Mouse (Mus musculus) kidney, embryonic 14.5 days (tissue): ENCODE measurements around the gene Scrt2. TPM values are rescaled to one million over a fixed set of nuclear protein-coding genes. Genes with fewer than 3 reads are reported as not detected.

Experiments used
- ATAC-seq: fragments of 200-750 bp; cut with Nextera tagmentation; 2 replicates; pipeline ENCODE4 v1.8.0; 2017; ENCODE audit warnings: moderate number of reproducible peaks, mild to moderate bottlenecking, moderate TSS enrichment, moderate library complexity; ENCODE audit not compliant: low FRiP score, low TSS enrichment
- H3K27ac ChIP-seq: fragments of 300-500 bp; sonication (generic); 2 replicates; pipeline ENCODE4 v1.5.1; 2014; ENCODE audit warnings: low read depth, mild to moderate bottlenecking, low read length, moderate library complexity, mixed read lengths
- H3K27me3 ChIP-seq: fragments of 300-500 bp; sonication (generic); 2 replicates; pipeline ENCODE4 v1.6.1; 2014; ENCODE audit warnings: mild to moderate bottlenecking, low read length; ENCODE audit not compliant: control insufficient read depth, insufficient read depth
- H3K36me3 ChIP-seq: fragments of 300-500 bp; sonication (generic); 2 replicates; pipeline ENCODE4 v1.6.1; 2014; ENCODE audit warnings: low read length, mixed read lengths; ENCODE audit not compliant: control insufficient read depth, insufficient read depth
- H3K4me1 ChIP-seq: fragments of 300-500 bp; sonication (generic); 2 replicates; pipeline ENCODE4 v1.6.1; 2014; ENCODE audit warnings: low read length, mixed read lengths; ENCODE audit not compliant: control insufficient read depth, insufficient read depth
- H3K4me2 ChIP-seq: fragments of 300-500 bp; sonication (generic); replicated peaks from 2 replicates; pipeline ENCODE4 v1.6.1; 2014; ENCODE audit warnings: low read depth, mild to moderate bottlenecking, low read length
- H3K4me3 ChIP-seq: fragments of 300-500 bp; sonication (generic); 2 replicates; pipeline ENCODE4 v1.5.1; 2014; ENCODE audit warnings: mild to moderate bottlenecking, low read length
- H3K9ac ChIP-seq: fragments of 300-500 bp; sonication (generic); 2 replicates; pipeline ENCODE4 v1.6.1; 2014; ENCODE audit warnings: low read depth, mild to moderate bottlenecking, low read length, moderate library complexity
- H3K9me3 ChIP-seq: fragments of 300-500 bp; sonication (generic); 2 replicates; pipeline ENCODE4 v1.6.1; 2016; ENCODE audit warnings: low read length; ENCODE audit not compliant: control insufficient read depth
- WGBS: fragments of 180-500 bp; shearing (Covaris S2); extraction: QIAGEN DNeasy Blood & Tissue Kit; methylation state at CpG from one replicate; pipeline ENCODE4 v1.1.7; 2014; 5-methylcytosine and 5-hydroxymethylcytosine counted together
- polyA plus RNA-seq: library from polyadenylated mRNA; unstranded; fragments of >200 nt; fragmentation: Nextera tagmentation; extraction: Ambion mirVana; gene quantifications from 2 replicates; pipeline ENCODE4 v1.2.1, GENCODE M21; 2014

The Scrt2 gene
- polyA plus RNA-seq, 1 experiment from 2014 or later: not detected

DNA sequence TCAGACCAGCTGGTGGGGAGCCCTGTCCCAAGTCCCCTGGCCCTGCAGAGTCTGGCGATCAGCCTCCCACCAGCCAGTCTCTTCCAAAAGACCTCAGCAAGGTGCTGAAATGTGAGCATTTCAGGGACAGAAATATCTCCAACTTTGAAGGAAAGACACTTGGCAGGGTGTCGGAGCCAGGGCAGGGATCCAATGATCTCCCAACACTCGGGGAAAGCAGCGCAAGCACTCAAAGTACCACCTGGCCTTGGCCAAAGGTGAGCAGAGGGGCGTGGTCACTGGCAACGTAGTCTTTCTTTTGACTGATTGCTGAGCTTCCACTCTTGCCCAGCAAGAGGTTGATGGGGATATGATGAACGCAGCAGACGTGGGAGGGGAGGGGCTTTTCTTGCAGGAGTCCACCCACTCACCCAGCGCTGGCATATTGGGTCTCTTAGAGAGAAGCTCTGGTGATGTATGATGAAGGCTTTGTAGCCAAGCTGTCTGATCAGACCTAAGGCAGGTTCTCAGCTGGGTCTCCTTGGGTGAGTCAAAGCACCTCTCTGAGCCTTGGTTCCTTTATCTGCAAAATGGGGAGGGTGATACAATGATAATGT lies 5.9 kb upstream of the Scrt2 start:
- Histone ChIP-seq H3K4me1 (no peaks in the 10 kb centered on the region; the same call in 1 of the 2 replicates), H3K9me3 (no peaks in the 10 kb centered on the region), H3K4me2 (no peak overlapping the region), H3K36me3 (no peaks in the 10 kb centered on the region), H3K9ac (no peak overlapping the region), H3K4me3 (no peak overlapping the region), H3K27ac (no peak overlapping the region), H3K27me3 (peaks cover 40% of the 10 kb centered on the region)
- no peak for ATAC-seq
- WGBS: 46% methylated on average over 9 of the region's 9 CpGs

DNA sequence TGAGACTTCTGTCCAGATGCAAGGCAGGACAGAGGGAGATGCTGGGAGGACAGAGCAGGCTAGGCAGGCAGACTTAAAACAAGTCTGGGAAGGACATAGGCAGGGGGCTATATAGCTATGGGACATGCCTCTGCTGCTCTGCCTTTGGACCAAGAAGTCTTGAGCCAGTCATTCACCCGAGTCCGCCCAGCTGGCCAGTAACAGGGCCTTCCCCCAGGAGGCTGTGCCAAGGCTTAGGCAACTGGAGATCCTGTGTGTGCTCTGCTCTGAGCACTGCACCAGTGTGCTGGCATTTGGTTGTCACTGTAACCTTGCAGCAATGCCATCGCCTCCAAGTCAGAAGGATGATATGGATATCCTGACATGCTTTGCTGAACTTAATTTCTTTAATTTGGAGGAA lies 4.0 kb upstream of the Scrt2 start:
- H3K27ac ChIP-seq: no peak overlapping the region
- ATAC-seq: no peak
- H3K9me3 ChIP-seq: no peaks in the 10 kb centered on the region
- H3K4me3 ChIP-seq: no peak overlapping the region
- H3K4me1 ChIP-seq: peaks cover 12% of the 10 kb centered on the region; the same call in 1 of the 2 replicates
- peaks cover 54% of the 10 kb centered on the region for H3K27me3 ChIP-seq
- H3K9ac ChIP-seq: no peak overlapping the region
- no peak overlapping the region for H3K4me2 ChIP-seq
- H3K36me3 ChIP-seq: no peaks in the 10 kb centered on the region
- 72% methylated on average over 3 of the region's 3 CpGs for WGBS

DNA sequence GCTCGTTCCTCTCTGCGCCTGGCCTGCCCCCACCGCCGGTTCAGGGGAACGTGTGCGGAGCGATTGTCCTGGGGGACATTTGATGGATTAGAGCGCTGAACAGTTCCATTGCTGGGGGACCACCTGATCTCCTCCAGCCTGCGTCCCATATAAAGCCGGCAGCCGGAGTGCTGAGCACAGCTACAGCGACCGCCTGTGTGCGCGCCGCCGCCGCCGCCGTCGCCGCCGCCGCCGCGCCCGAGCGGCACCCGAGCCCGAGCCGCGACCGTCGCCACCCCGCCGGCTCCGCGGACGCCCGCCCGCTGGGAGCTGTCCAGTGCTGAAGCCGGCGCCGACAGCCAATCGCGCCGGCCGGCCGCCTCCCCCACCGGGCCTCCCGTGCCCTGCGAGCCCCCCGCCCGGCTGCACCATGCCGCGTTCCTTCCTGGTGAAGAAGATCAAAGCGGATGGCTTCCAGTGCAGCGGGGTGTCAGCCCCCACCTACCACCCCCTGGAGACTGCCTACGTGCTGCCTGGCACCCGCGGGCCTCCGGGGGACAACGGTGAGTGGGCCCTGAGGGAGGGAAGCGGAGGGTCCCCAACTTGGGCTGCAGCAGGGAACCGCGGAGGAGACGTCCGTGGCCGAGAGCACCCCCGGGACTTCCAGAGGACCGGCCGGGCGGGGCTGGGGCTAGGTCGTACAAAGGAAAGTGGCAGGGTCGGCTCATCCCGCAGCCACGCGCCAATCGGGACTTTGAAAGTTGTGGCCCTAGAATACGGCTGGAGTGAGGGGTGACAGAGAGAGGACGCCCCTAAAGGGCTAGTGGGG lies 516 bp downstream of the Scrt2 start:
- H3K27me3 ChIP-seq: peaks cover 60% of the 10 kb centered on the region
- no peaks in the 10 kb centered on the region for H3K36me3 ChIP-seq
- peak; percentile 93 for ATAC-seq
- peak overlapping the region; percentile 4; the same call in 1 of the 2 replicates for H3K9ac ChIP-seq
- H3K27ac ChIP-seq: no peak overlapping the region
- H3K9me3 ChIP-seq: no peaks in the 10 kb centered on the region
- H3K4me1 ChIP-seq: peaks cover 12% of the 10 kb centered on the region; the same call in 1 of the 2 replicates
- WGBS: under 1% methylated on average over 75 of the region's 81 CpGs
- peak overlapping the region; percentile 58 for H3K4me2 ChIP-seq
- H3K4me3 ChIP-seq: peak overlapping the region; percentile 30

GRCm38 (mm10) chr2:152082456-152083285 lies 1.3 kb downstream of the Scrt2 start:
- 22% methylated on average over 7 of the region's 7 CpGs for WGBS
- H3K9ac ChIP-seq: peak overlapping the region; percentile 4; the same call in 1 of the 2 replicates
- H3K4me2 ChIP-seq: no peak overlapping the region
- H3K27ac ChIP-seq: no peak overlapping the region
- H3K27me3 ChIP-seq: peaks cover 53% of the 10 kb centered on the region
- H3K9me3 ChIP-seq: no peaks in the 10 kb centered on the region
- peak overlapping the region; percentile 30; the same call in 1 of the 2 replicates for H3K4me3 ChIP-seq
- peaks cover 12% of the 10 kb centered on the region; the same call in 1 of the 2 replicates for H3K4me1 ChIP-seq
- ATAC-seq: no peak; the same call in 1 of the 2 replicates
- H3K36me3 ChIP-seq: no peaks in the 10 kb centered on the region

DNA sequence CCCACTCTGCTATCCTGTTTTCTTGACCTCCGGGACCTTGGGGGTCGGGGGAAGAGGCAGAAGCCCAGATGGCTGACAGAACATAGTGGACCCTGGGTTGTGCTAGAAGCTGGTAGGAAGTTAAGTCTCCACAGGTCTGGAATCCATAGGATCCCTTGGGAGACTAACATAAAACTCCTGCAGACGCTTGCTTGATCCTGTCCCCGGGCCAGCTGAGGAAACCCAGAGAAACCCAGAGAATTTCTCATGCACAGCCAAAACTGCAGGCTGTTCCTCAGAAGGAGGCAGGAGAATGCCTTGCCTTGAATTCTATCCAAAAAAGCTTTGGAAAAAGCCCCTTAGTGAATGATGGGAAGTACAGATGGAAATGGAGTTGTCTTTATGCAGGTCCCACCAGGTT lies 2.1 kb downstream of the Scrt2 start:
- peaks cover 12% of the 10 kb centered on the region; the same call in 1 of the 2 replicates for H3K4me1 ChIP-seq
- no peaks in the 10 kb centered on the region for H3K9me3 ChIP-seq
- H3K4me3 ChIP-seq: no peak overlapping the region
- ATAC-seq: no peak
- no peaks in the 10 kb centered on the region for H3K36me3 ChIP-seq
- H3K9ac ChIP-seq: no peak overlapping the region
- peaks cover 48% of the 10 kb centered on the region for H3K27me3 ChIP-seq
- no peak overlapping the region for H3K4me2 ChIP-seq
- WGBS: 58% methylated on average over 4 of the region's 4 CpGs
- no peak overlapping the region for H3K27ac ChIP-seq

GRCm38 (mm10) chr2:152084298-152084697 lies 3.0 kb downstream of the Scrt2 start:
- 42% methylated on average over 6 of the region's 6 CpGs for WGBS
- Histone ChIP-seq H3K9ac (no peak overlapping the region), H3K4me3 (no peak overlapping the region), H3K36me3 (no peaks in the 10 kb centered on the region), H3K27ac (no peak overlapping the region), H3K27me3 (peaks cover 40% of the 10 kb centered on the region), H3K4me2 (no peak overlapping the region), H3K4me1 (peaks cover 12% of the 10 kb centered on the region; the same call in 1 of the 2 replicates), H3K9me3 (no peaks in the 10 kb centered on the region)
- no peak for ATAC-seq

DNA sequence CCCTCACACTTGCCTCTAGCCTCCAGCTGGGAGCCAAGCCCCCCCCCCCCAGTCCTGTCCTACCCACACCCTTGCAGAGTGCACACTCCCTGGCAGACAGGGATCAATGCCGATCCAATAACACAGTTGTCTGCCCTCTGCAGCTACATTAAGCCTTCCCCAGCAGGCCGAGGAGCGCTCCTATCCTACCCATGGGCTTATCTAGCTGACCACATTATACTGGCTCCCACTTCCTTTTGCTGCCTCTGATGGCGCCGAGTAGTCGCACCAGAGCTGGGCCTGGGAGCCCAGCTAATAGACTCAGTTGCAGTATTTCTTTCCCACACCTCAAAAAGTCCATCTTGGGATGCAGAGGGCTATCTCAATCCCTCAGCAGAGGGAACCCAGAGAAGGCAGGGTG lies 4.1 kb downstream of the Scrt2 start:
- H3K4me3 ChIP-seq: no peak overlapping the region
- 82% methylated on average over 6 of the region's 6 CpGs for WGBS
- H3K27me3 ChIP-seq: peaks cover 35% of the 10 kb centered on the region
- peaks cover 12% of the 10 kb centered on the region; the same call in 1 of the 2 replicates for H3K4me1 ChIP-seq
- no peak overlapping the region for H3K27ac ChIP-seq
- ATAC-seq: no peak
- H3K4me2 ChIP-seq: no peak overlapping the region
- H3K9ac ChIP-seq: no peak overlapping the region
- no peaks in the 10 kb centered on the region for H3K9me3 ChIP-seq
- H3K36me3 ChIP-seq: no peaks in the 10 kb centered on the region

- H3K4me1 ChIP-seq: 0 out of 2 replicates have a peak, but pooled peaks cover 5% of the 10 kb centered on the region
- peaks cover 38% of the 10 kb centered on the region for H3K27me3 ChIP-seq
Measured at GRCm38 (mm10) chr2:152086451-152086850, 5.1 kb downstream of the Scrt2 start.

More at GRCm38 (mm10) chr2:152086451-152086850, 5.1 kb downstream of the Scrt2 start:
- Histone ChIP-seq H3K4me2 (no peak overlapping the region), H3K36me3 (no peaks in the 10 kb centered on the region), H3K4me3 (no peak overlapping the region), H3K27ac (no peak overlapping the region), H3K9ac (no peak overlapping the region), H3K9me3 (no peaks in the 10 kb centered on the region)
- ATAC-seq: no peak
- 69% methylated on average over 6 of the region's 6 CpGs for WGBS
